Mouse (Mus musculus) forebrain, embryonic 13.5 days (tissue): Measurements from ENCODE around the gene Vmn1r25. TPM values are rescaled to one million over a fixed set of nuclear protein-coding genes. Genes with fewer than 3 reads are reported as not detected.
"Not testable (repeated sequence)": the region's sequence is repeated elsewhere in the genome, so short reads cannot be mapped to it uniquely, and the experiment has no call there.

ENCODE experiments used
- ATAC-seq: fragments of 200-750 bp; cut with Nextera tagmentation; 2 replicates; pipeline ENCODE4 v1.8.0; 2017
- H3K27ac ChIP-seq: fragments of 300-500 bp; sonication (generic); 2 replicates; pipeline ENCODE4 v1.5.1; 2015; ENCODE audit warnings: inconsistent platforms, mild to moderate bottlenecking, moderate library complexity
- H3K27me3 ChIP-seq: fragments of 300-500 bp; sonication (generic); 2 replicates; pipeline ENCODE4 v1.6.1; 2015; ENCODE audit warnings: mild to moderate bottlenecking, inconsistent platforms
- H3K36me3 ChIP-seq: fragments of 300-500 bp; sonication (generic); 2 replicates; pipeline ENCODE4 v1.6.1; 2015; ENCODE audit warnings: mild to moderate bottlenecking, inconsistent platforms; ENCODE audit not compliant: poor library complexity, severe bottlenecking
- H3K4me1 ChIP-seq: fragments of 300-500 bp; sonication (generic); 2 replicates; pipeline ENCODE4 v1.6.1; 2015; ENCODE audit warnings: inconsistent platforms
- H3K4me2 ChIP-seq: fragments of 300-500 bp; sonication (generic); 2 replicates; pipeline ENCODE4 v1.6.1; 2015; ENCODE audit warnings: inconsistent platforms, mild to moderate bottlenecking, moderate library complexity
- H3K4me3 ChIP-seq: fragments of 300-500 bp; sonication (generic); 2 replicates; pipeline ENCODE4 v1.5.1; 2015; ENCODE audit warnings: mild to moderate bottlenecking, inconsistent platforms
- H3K9ac ChIP-seq: fragments of 300-500 bp; sonication (generic); 2 replicates; pipeline ENCODE4 v1.6.1; 2015; ENCODE audit warnings: mild to moderate bottlenecking, inconsistent platforms
- H3K9me3 ChIP-seq: fragments of 300-500 bp; sonication (generic); replicated peaks from 2 replicates; pipeline ENCODE4 v1.6.1; 2016; ENCODE audit warnings: inconsistent platforms
- WGBS: fragments of 180-500 bp; shearing (Covaris S2); methylation state at CpG from one replicate; pipeline ENCODE4 v1.1.7; 2015; 5-methylcytosine and 5-hydroxymethylcytosine counted together
- polyA plus RNA-seq: library from polyadenylated mRNA; unstranded; fragments of >200 nt; fragmentation: Nextera tagmentation; extraction: Ambion mirVana; gene quantifications from 2 replicates; pipeline ENCODE4 v1.2.1, GENCODE M21; 2015

The Vmn1r25 gene
- not detected in 2 replicates for polyA plus RNA-seq

DNA sequence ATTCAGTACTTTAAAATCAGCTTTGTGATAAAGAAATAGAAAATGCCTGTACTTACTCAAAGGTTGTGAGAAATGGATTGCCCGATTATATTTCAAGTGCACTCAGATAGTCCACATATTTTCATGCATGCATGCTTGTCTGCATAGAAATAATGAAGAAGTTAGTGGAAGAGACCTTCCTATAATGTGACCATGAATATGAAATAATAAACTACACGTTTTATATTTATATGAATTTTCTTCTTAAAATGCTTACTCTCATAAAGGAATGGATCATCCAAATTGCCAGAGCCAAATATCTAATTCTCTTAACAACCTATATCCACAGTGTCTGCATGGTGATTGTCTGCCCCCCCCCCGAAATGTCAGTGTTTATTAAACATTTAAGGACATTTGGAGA, at the start of gene Vmn1r25:
Gene Vmn1r25, minus strand, starts transcription at position 101 of the 400 bp plus-strand sequence.
- no peaks in the 10 kb centered on the region for H3K27me3 ChIP-seq
- WGBS: 72% methylated on average over 3 of the region's 3 CpGs
- no peak within 1 kb of the TSS for H3K4me3 ChIP-seq
- H3K27ac ChIP-seq: no peak within 1 kb of the TSS
- H3K9me3 ChIP-seq: no peaks in the 10 kb centered on the region
- H3K9ac ChIP-seq: no peak within 1 kb of the TSS
- no peaks in the 10 kb centered on the region for H3K36me3 ChIP-seq
- H3K4me1 ChIP-seq: no peaks in the 10 kb centered on the region
- ATAC-seq: no peak
- no peak within 1 kb of the TSS for H3K4me2 ChIP-seq

DNA sequence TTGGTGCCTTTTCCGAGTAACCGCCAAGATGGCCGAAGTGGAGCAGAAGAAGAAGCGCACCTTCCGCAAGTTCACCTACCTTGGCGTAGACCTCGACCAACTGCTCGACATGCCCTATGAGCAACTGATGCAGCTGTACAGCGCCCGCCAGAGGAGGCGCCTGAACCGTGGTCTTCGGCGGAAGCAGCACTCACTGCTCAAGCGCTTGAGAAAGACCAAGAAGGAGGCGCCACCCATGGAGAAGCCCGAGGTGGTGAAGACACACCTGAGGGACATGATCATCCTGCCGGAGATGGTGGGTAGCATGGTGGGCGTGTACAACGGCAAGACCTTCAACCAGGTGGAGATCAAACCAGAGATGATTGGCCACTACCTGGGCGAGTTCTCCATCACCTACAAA, 36.9 kb upstream of the Vmn1r25 start:
- 91% methylated on average over 21 of the region's 21 CpGs for WGBS
- not testable (repeated sequence) for H3K9ac ChIP-seq

DNA sequence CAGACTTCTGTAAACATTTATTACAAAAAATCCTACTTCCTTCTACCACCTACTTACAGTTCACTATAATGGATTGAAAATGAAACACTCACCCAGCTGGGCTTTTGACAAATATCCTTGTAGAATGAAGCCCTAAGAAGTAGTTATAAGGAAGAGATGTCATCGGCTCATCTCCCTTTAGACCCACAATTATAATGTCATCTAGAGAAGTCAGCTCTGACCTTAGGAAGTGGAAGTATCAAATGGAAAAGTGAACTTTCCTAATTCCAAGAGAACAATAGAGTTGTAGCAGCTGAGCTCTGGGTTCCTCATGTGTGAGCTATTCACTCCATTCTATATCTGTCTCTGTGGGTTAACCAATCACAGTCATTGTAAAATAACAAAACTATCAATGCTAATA, 34.4 kb upstream of the Vmn1r25 start, which contains the start of gene Vmn1r26:
Gene Vmn1r26, minus strand, starts transcription at position 101 of the 400 bp plus-strand sequence.
- H3K4me3 ChIP-seq: no peak within 1 kb of the TSS
- no peak within 1 kb of the TSS for H3K9ac ChIP-seq
- H3K27me3 ChIP-seq: no peaks in the 10 kb centered on the region
- H3K36me3 ChIP-seq: no peaks in the 10 kb centered on the region
- no peaks in the 10 kb centered on the region for H3K4me1 ChIP-seq
- no peak within 1 kb of the TSS for H3K27ac ChIP-seq
- 91% methylated on average over 1 of the region's 1 CpGs for WGBS
- ATAC-seq: no peak
- no peaks in the 10 kb centered on the region; the same call in 1 of the 2 replicates for H3K9me3 ChIP-seq
- no peak within 1 kb of the TSS for H3K4me2 ChIP-seq

More for the DNA sequence above, 36.9 kb upstream of the Vmn1r25 start:
- not testable (repeated sequence) for H3K4me3 ChIP-seq, H3K9me3 ChIP-seq, ATAC-seq, H3K4me2 ChIP-seq, H3K27ac ChIP-seq, H3K27me3 ChIP-seq, H3K36me3 ChIP-seq, H3K4me1 ChIP-seq

DNA sequence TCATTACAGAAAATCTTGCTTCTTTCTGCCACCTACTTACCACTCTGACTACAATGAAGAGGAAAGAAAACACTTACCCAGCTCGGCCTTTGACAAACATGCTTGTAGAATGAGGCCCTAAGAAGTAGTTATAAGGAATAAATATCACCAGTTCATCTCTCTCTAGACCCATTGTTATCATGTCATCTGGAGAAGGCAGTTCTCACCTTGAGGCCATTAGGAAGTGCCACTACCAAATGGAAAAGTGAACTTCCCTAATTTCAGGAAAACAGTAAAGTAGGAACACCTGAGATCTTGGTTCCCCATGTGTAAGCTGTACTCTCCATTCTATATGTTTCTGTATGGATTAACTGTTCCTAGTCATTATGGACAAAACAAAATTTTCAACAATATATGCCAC, 19.2 kb downstream of the Vmn1r25 start, which contains the start of gene Vmn1r24:
Gene Vmn1r24, minus strand, starts transcription at position 101 of the 400 bp plus-strand sequence.
- H3K9ac ChIP-seq, H3K4me3 ChIP-seq, H3K9me3 ChIP-seq, H3K4me2 ChIP-seq, H3K36me3 ChIP-seq, H3K27me3 ChIP-seq, ATAC-seq, H3K27ac ChIP-seq, H3K4me1 ChIP-seq: not testable (repeated sequence)
- WGBS: 87% methylated on average over 1 of the region's 1 CpGs

Other genes starting within 250 kb of the Vmn1r25 start
- gene Vopp1, start 155.7 kb downstream of the Vmn1r25 start, polyA plus RNA-seq: 114 and 117 TPM in 2 replicates
- gene Vmn1r21, start 130.5 kb downstream of the Vmn1r25 start, polyA plus RNA-seq: not detected in 2 replicates
- not detected in 2 replicates for gene Vmn1r22, start 72.8 kb downstream of the Vmn1r25 start, polyA plus RNA-seq
- not detected in 2 replicates for gene Vmn1r23, start 54.0 kb downstream of the Vmn1r25 start, polyA plus RNA-seq
- not detected in 2 replicates for gene Vmn1r24, start 19.3 kb downstream of the Vmn1r25 start, polyA plus RNA-seq
- not detected in 2 replicates for gene Vmn1r26, start 34.3 kb upstream of the Vmn1r25 start, polyA plus RNA-seq
- not detected in 2 replicates for gene Vmn1r27, start 238.0 kb upstream of the Vmn1r25 start, polyA plus RNA-seq